In the genomic region with DNA sequence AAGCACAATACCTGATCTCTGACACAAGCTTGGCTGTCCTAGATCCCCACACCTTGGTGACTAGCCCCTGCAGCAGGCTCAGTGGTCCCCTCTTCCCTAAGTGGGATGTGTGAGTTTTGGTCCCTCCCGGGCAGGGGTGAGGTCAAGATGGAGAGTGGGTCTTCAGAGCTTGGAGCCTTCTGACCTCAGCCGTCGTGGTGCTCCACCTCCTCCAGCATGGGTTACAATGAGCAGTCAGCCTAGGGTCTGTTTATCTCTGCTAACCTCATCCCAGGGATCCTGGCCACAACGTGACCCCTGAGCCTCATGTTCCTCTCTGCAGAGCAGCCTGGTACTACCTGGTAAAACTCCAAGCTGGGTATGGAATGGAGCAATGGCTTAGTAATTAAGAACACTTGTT, we compare ENCODE assay signal across 25 mouse cellular contexts. TPM values are rescaled to one million over a fixed set of nuclear protein-coding genes. Genes with fewer than 3 reads are reported as not detected.
A peak's percentile ranks its signal among the peaks of the same experiment; 100 is the strongest.
DNase-seq lines count a peak whose midpoint lies in the region; ATAC-seq lines count a peak whose summit lies in the region.
"Had no signal": no experiment of that assay in that cellular context is flagged by ENCODE, and none has a peak within 500 bp of the region (broad histone marks: within the 10 kb centered on the region; RNA-seq: fewer than 3 reads in every experiment).

No protein-coding gene starts in this region.

- ATAC-seq in hindbrain, embryonic 16.5 days = no peak
- ATAC-seq in midbrain, embryonic 11.5 days (ENCODE audit: low FRiP score) = no peak
- no peak for ATAC-seq in midbrain, embryonic 15.5 days (replicated peaks)
- ATAC-seq: activated CD4-positive, CD25-positive, alpha-beta regulatory T cell, adult 4 months; CD4-positive, CD25-positive, alpha-beta regulatory T cell, adult 4 months; forebrain, embryonic 13.5 days; forebrain, embryonic 15.5 days; forebrain, postnatal 0 days; Patski had no signal

- peak; percentile 16 for DNase-seq in embryo, embryonic 10 days (ENCODE audit: low spot score)
- DNase-seq in embryo, embryonic 11 days = no peak
- no peak for DNase-seq in hindbrain, embryonic 10.5 days (ENCODE audit: low spot score)
- peak; percentile 65 for DNase-seq in midbrain, embryonic 11.5 days (ENCODE audit: low spot score, missing footprints)
- DNase-seq: adrenal gland, adult 8-10 months; adrenal gland, postnatal 14 days; adrenal gland, postnatal 36 days; B cell, adult 2 months; cerebellum, adult 11-12 months; cerebellum, adult 2 months; cerebellum, adult 9-10 months; cerebellum, postnatal 10 days; cerebellum, postnatal 25 days; forebrain, postnatal 0 days had no signal

- 0 out of 2 replicates have a peak overlapping the region, but pooled peaks have one; percentile 3 for H3K27ac ChIP-seq in hindbrain, embryonic 10.5 days
- no peak overlapping the region for H3K27ac ChIP-seq in hindbrain, embryonic 16.5 days (ENCODE audit: low read depth, low read length)
- no peak overlapping the region for H3K27ac ChIP-seq in midbrain, embryonic 11.5 days (ENCODE audit: low read depth, low read length)
- no peak overlapping the region for H3K27ac ChIP-seq in midbrain, embryonic 15.5 days
- H3K27ac ChIP-seq: embryonic facial prominence, embryonic 10.5 days; embryonic facial prominence, embryonic 12.5 days; forebrain, embryonic 13.5 days; forebrain, embryonic 15.5 days had no signal

- H3K27me3 ChIP-seq in hindbrain, embryonic 10.5 days (ENCODE audit: insufficient read depth, poor library complexity, severe bottlenecking) = peaks cover 8% of the 10 kb centered on the region; the same call in 1 of the 2 replicates
- no peaks in the 10 kb centered on the region for H3K27me3 ChIP-seq in hindbrain, embryonic 16.5 days (replicated peaks; ENCODE audit: control insufficient read depth, insufficient read depth, low read length)
- H3K27me3 ChIP-seq in midbrain, embryonic 11.5 days (ENCODE audit: control insufficient read depth, insufficient read depth, low read length) = no peaks in the 10 kb centered on the region; the same call in none of the 2 replicates
- H3K27me3 ChIP-seq in midbrain, embryonic 15.5 days (replicated peaks) = no peaks in the 10 kb centered on the region
- H3K27me3 ChIP-seq: CH12.LX; embryonic facial prominence, embryonic 12.5 days; forebrain, embryonic 15.5 days; Patski had no signal

- no peaks in the 10 kb centered on the region for H3K36me3 ChIP-seq in hindbrain, embryonic 10.5 days
- H3K36me3 ChIP-seq in hindbrain, embryonic 16.5 days (ENCODE audit: control insufficient read depth, insufficient read depth, low read length) = no peaks in the 10 kb centered on the region
- H3K36me3 ChIP-seq in midbrain, embryonic 11.5 days (ENCODE audit: control insufficient read depth, insufficient read depth, low read length) = no peaks in the 10 kb centered on the region
- no peaks in the 10 kb centered on the region for H3K36me3 ChIP-seq in midbrain, embryonic 15.5 days (replicated peaks)
- H3K36me3 ChIP-seq: embryonic facial prominence, embryonic 10.5 days; embryonic facial prominence, embryonic 12.5 days; forebrain, embryonic 15.5 days; G1E had no signal

- H3K4me1 ChIP-seq in hindbrain, embryonic 10.5 days (replicated peaks) = peaks cover 37% of the 10 kb centered on the region
- H3K4me1 ChIP-seq in hindbrain, embryonic 16.5 days (ENCODE audit: control insufficient read depth, insufficient read depth, low read depth, low read length) = peaks cover 3% of the 10 kb centered on the region; the same call in 1 of the 2 replicates
- H3K4me1 ChIP-seq in midbrain, embryonic 11.5 days (ENCODE audit: control insufficient read depth, insufficient read depth, low read length) = no peaks in the 10 kb centered on the region
- H3K4me1 ChIP-seq in midbrain, embryonic 15.5 days = no peaks in the 10 kb centered on the region
- H3K4me1 ChIP-seq: embryonic facial prominence, embryonic 12.5 days; forebrain, embryonic 15.5 days had no signal

- no peaks in the 10 kb centered on the region for H3K9me3 ChIP-seq in hindbrain, embryonic 10.5 days
- no peaks in the 10 kb centered on the region for H3K9me3 ChIP-seq in hindbrain, embryonic 16.5 days (ENCODE audit: control insufficient read depth, low read length)
- no peaks in the 10 kb centered on the region for H3K9me3 ChIP-seq in midbrain, embryonic 11.5 days (ENCODE audit: control insufficient read depth, low read length)
- no peaks in the 10 kb centered on the region for H3K9me3 ChIP-seq in midbrain, embryonic 15.5 days
- H3K9me3 ChIP-seq: embryonic facial prominence, embryonic 10.5 days; embryonic facial prominence, embryonic 12.5 days; forebrain, embryonic 13.5 days; forebrain, embryonic 15.5 days; G1E had no signal

- H3K4me3 ChIP-seq in hindbrain, embryonic 10.5 days = no peak overlapping the region
- no peak overlapping the region for H3K4me3 ChIP-seq in hindbrain, embryonic 16.5 days (ENCODE audit: low read length)
- no peak overlapping the region for H3K4me3 ChIP-seq in midbrain, embryonic 11.5 days (ENCODE audit: low read depth, low read length)
- H3K4me3 ChIP-seq in midbrain, embryonic 15.5 days = no peak overlapping the region
- H3K4me3 ChIP-seq: embryonic facial prominence, embryonic 10.5 days; embryonic facial prominence, embryonic 12.5 days; forebrain, embryonic 13.5 days; forebrain, embryonic 15.5 days had no signal

- WGBS in hindbrain, embryonic 10.5 days = 53% methylated on average over 4 of the region's 4 CpGs
- 68% methylated on average over 4 of the region's 4 CpGs for WGBS in hindbrain, embryonic 16.5 days
- WGBS in midbrain, embryonic 11.5 days = 65% methylated on average over 4 of the region's 4 CpGs
- WGBS in midbrain, embryonic 15.5 days = 77% methylated on average over 4 of the region's 4 CpGs

- H3K9ac ChIP-seq in hindbrain, embryonic 16.5 days (ENCODE audit: low read depth, low read length) = no peak overlapping the region
- no peak overlapping the region for H3K9ac ChIP-seq in midbrain, embryonic 11.5 days (ENCODE audit: low read length)
- no peak overlapping the region for H3K9ac ChIP-seq in midbrain, embryonic 15.5 days
- H3K9ac ChIP-seq: embryonic facial prominence, embryonic 12.5 days; forebrain, embryonic 13.5 days; forebrain, embryonic 15.5 days; forebrain, postnatal 0 days had no signal

- no peak overlapping the region for H3K4me2 ChIP-seq in hindbrain, embryonic 16.5 days (ENCODE audit: low read length)
- H3K4me2 ChIP-seq in midbrain, embryonic 11.5 days = no peak overlapping the region
- H3K4me2 ChIP-seq in midbrain, embryonic 15.5 days = no peak overlapping the region
- H3K4me2 ChIP-seq: embryonic facial prominence, embryonic 12.5 days; forebrain, embryonic 13.5 days; forebrain, embryonic 15.5 days had no signal

RNA-seq across cellular contexts. Expression of a gene that starts 36.4 kb away (rescaled TPM):
- 5.7 and 6.7 TPM in 2 replicates for polyA plus RNA-seq in hindbrain, embryonic 10.5 days (2016; fragmentation: Nextera tagmentation; extraction: Ambion mirVana)
- polyA plus RNA-seq in hindbrain, embryonic 16.5 days (2015; fragmentation: Nextera tagmentation; extraction: Ambion mirVana) = 7.0 and 7.1 TPM in 2 replicates
- polyA plus RNA-seq in midbrain, embryonic 11.5 days (2014; fragmentation: Nextera tagmentation; extraction: Ambion mirVana) = 4.2 and 4.6 TPM in 2 replicates
- polyA plus RNA-seq in midbrain, embryonic 15.5 days (2015; fragmentation: Nextera tagmentation; extraction: Ambion mirVana) = 5.9 and 6.2 TPM in 2 replicates
- polyA plus RNA-seq: activated CD4-positive, CD25-positive, alpha-beta regulatory T cell, adult 4 months; CD4-positive, CD25-positive, alpha-beta regulatory T cell, adult 4 months had no signal

Comparison
In these comparisons a context has a peak if more than half of its experiments do, and no peak if none do; other contexts are left out.
1. DNase-seq: peak in embryo, embryonic 10 days (single experiment) and midbrain, embryonic 11.5 days (single experiment); none in embryo, embryonic 11 days (single experiment) and hindbrain, embryonic 10.5 days (single experiment).